Mouse (Mus musculus) yolk sac, embryonic 10.5 days (tissue): ENCODE data around the gene Ascl3.

Experiments used
- DNase-seq: peaks from one replicate; pipeline ENCODE4 v3.0.0-alpha.2; 2017; ENCODE audit warnings: low spot score

The Ascl3 gene

DNA sequence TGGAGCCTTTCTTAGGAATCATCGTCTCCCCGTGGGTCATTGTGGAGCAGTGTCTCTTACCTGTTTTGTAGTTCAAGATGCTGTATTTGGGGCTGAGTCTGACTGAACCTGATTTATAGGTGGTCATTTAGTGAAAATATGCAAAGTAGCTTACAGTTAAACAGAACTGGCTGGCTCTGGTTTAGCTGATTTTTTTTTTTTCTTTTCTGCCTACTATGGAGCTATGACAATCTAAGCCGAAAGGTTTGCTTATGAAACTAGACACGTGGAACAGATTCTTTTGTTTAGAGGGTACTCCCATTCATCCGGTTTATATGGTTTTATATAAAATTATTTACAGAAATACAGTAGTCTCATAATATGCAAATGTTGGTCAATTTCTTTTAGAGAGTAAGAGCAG lies at the start of gene Ascl3:
Gene Ascl3, minus strand, starts transcription at position 101 of the 400 bp plus-strand sequence.
- no peak for DNase-seq

DNA sequence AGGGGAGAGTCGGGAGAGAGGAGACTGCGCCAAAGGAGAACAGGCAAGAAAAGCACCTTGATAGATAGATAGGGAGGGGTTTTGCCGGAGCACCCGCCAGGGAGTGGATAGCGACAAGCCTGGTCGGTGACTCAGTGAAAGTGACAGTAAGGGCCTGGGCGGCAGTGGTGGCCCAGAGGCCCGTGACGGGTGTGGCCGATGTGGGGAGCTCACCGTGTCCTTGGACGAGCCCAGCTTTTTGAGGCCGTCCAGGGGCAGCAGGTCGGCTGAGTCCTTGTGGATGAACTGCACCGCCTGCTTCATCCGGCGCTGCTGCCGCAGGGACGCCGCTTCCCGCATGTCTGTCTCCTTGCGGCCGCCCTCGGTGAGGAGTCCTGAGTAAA lies 49.6 kb upstream of the Ascl3 start:
- no peak for DNase-seq

DNA sequence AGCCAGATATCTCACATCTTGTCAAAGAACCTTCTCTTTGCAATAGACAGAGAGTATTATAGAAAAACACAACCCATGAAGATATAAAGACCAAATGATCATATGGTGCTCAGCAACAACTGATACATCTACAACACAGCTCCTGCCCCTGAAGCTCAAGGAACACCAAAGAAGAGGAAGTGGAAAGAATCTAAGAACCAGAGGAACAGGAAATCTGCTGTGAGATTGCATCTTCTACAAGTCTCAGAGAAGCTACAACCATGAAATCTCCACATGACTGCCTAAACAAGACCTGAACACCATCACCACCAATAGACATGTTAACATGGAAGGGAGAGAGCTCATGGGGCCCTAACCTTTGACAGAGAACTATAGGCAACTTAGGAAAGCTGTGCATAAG lies 40.7 kb upstream of the Ascl3 start:
- DNase-seq = no peak

DNA sequence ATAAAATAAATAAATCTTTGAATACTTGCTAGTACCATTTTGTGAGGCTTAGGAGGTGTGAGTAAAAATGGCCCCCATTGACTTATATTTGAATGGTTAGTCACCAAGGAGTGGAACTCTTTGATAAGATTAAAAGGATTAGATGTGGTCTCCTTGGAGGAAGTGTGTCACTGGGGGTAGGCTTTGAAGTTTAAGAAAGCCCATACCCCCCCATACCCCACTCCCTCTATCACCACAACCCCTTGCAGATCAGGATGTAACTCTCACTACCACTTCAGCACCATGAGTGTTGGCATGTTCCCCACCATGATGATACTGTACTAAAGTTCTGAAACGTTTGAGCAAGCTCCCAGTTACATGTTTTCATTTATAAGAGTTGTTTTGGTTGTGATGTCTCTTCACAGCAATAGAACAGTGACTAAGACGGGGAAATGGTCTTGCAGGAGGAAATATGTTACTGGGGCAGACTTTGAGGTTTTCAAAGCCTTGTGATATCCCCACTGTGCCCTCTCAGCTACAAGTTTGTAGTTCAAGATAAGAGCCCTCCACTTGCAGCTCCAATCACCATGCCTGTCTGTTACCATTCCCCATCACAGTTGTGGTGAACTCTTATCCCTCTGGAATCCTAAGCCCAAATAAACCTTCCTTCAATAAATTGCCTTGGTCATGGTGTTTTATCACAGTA lies 37.3 kb upstream of the Ascl3 start:
- no peak for DNase-seq

DNA sequence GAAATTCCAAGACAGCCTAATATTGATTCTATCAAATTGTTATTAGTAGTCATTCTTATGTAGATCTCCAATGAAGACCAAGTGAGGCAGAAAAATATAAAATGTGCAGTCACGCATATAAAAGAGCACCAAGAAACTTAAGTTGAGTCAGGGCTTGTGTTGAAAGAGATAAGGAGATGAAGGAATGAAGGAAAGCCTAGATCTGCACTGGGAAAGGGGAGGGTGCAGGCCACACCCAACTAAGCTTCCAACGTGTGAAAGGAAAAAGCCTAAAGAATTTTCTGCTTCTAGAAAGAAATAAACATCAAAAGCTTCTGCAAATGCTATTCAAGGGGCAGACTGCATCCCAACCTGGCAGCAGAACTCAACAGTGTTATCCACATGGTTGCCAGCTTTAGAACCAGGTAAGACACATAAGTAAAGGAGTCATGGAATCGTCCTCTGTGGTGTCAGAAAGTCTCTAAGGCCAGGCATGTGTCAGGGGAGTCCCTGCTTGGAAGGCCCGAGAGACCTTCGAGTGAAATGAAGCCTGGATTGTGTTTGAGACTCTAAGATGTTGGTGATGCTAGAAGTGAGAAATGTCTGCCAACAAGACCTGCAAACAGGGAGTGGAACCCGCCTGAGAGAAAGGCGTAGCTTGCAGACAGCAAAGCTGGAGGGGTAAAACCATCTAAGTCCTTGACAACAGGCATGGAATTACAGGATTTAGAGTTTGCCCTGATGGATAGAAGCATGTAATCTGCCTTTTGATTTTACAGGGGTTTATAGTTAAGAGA lies 36.2 kb upstream of the Ascl3 start:
- no peak for DNase-seq

DNA sequence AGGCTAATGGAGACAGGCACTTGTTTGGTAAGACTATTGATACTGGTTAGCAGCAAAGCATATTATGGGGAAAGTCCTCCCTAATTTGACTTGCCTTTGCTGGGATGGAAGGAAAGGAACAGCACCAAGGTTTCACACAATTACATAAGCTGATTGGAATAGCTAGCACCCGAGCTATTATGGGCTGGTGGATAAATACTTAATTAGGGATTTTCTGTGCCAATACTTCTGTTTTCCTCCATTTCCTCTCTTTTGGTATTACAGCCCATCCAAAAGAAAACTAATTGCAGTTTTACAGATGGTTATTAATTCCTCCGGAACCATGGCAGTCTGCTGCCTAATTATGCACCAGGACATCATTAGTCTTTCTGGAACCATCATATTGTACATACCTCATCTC lies 32.5 kb upstream of the Ascl3 start:
- no peak for DNase-seq

DNA sequence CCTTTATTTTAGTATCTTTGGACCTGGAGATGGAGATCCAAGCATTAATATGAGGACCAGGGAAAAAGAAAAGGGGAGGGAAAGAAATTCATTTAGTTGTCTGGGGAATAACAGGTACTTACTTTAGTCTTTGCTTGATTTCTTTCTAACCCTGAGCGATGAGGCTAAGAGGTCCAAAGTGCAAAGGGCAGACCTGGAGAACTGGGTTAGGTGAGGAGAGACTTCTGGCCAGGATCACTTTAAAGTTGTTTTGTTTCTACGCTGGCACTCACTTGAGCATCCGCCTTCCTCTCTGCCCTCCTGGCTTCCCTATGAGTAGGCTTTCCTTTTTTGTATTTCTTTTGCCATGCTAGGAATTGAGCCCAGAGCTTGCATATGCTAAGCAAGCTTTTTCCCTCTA lies 24.8 kb upstream of the Ascl3 start:
- DNase-seq = peak; percentile 35

DNA sequence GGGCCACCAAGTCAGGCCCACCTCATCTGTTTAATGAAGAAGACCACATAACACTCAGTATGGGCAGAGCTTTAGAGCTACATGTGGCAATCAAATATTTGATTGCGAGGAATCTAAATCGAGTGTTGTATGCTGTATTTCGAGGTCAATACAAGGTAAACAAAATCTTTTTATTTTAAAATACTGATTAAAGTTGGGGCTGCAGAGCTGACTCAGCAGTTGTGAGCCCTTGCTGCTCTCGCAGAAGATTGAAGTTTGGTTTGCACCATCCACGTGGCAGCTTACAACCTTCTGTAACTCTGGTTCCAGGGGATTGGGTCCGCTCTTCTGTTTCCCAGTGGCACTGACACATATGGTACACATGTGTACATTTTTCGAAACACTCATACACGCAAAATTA lies 22.5 kb upstream of the Ascl3 start:
- no peak for DNase-seq

DNA sequence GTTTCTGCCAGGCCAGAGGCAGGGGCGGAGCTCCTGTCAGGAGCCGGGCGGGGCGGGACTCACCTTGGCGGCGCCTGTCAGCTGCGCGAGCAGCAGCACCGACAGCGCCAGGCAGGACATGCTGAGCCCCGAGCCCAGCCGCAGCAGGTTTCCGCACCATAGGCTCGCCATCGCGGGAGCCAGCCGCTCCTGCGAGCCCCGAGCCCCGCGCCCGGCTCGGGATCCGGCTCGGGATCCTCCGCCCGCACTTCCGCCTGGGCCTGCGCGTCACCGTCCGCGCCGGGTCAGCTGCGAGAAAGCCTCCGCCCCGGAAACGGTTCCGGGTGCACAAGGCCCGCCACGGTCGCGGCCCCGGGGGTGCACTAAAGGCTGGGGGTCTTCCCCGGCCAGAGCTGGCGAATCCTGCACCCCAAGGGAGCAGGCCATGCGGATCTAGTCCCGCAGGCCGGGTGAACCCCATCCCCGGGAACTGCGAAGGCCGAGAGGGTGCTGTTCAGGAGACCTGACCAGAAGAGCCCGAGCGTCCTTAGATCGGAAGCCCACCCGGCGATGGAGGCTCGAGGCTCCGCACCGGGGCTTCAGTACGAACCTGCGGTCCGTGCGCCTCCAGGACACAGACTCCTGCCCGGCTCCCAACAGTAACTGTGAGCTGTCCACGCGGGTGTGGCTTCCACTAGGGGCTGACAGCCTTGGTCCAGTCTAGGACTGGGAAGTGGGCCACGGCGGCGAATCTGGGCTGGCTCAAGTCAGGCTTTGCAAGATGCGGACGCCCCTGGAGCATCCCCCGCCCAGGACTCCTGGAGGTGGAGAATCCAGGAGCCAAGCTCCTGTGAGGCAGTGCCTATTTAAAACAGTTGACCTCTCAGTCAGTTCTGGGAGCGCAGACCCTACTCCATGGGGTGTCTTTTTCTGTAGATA lies 20.7 kb upstream of the Ascl3 start, which contains the start of gene Tmem9b:
Gene Tmem9b, minus strand, starts transcription at position 868 of the 918 bp plus-strand sequence.
- DNase-seq = peak; percentile 87

DNA sequence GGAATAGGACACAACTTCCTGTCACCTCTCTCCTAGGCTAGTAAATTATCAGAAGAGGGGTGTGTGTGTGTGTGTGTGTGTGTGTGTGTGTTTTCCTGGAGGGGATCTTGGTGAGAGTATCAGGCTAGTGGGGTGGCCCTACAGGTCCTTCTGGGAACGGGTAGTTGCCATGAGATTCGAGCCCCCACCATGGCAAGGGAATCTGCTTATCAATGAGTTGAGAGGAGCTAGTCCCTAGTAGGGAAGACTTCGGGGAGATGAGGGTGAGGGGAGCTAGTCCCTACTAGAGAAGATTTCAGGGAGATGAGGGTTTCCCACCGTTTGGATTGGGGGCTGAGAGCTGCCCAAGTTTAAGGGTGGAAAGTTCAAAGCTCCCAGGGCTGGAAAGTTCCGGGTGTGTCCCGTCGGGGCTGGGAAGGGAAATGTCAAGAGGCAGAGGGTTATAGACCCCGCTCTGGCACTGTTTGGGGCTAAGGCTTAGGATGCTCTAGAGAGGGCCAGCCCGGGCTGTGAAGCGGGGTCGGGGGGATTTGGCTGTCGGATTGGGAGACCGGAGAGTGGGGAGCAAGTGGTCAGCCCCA lies 20.0 kb upstream of the Ascl3 start:
- no peak for DNase-seq

DNA sequence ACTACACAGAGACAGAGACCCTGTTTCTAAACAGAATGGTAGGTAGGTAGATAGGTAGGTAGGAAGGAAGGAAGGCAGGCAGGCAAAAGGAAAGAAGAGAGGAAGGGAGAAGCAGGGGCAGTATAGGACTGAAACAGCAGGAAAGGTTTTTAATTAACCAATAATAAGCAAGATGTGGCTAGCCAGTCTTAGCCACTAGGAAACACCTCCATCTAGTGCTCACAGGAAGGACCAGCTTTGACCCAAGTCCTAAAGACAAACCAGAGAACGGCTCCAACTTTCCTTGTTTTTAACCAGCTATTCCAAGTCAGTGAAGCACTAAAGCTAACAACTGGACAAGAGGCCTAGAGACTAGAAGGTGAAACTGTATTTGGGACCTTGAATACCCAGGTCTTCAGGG lies 16.2 kb upstream of the Ascl3 start:
- DNase-seq = no peak

DNA sequence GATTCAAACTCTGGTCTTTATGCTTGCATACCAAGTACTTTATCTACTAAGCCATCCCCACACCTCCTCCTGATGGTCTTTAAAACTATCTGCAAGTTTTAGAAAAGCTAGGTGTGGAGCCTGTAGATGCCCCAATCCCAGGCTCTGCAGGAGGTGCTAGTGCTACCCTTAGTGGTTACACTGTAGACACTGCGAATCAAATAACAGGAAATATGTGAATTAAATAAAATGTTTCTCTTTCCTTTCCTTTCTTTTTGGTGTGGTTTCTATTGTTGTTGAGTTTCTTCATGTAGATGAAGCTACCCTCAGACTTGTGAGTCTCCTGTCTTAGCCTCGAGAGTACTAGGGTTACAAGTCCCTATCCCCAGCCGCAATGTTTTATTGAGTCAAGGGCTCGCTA lies 10.2 kb upstream of the Ascl3 start:
- no peak for DNase-seq

DNA sequence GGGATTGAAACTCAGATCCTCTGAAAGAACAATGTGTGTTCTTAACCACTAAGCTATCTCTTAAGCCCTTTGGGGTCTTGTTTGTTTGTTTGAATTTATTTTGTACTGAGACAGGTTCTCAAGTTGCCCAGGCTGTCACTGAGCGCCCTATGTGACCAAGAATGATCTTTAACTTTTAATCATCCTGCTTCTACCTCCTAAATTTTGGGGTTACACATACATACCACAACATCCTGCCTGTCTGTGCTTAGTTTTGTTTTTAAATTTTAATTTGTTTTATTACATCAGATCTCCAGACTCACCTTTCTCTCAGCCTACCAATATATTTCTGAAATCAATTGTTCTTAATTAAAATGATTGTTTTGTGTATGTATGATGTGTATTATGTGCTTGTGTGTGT lies 9.5 kb upstream of the Ascl3 start:
- DNase-seq = no peak

DNA sequence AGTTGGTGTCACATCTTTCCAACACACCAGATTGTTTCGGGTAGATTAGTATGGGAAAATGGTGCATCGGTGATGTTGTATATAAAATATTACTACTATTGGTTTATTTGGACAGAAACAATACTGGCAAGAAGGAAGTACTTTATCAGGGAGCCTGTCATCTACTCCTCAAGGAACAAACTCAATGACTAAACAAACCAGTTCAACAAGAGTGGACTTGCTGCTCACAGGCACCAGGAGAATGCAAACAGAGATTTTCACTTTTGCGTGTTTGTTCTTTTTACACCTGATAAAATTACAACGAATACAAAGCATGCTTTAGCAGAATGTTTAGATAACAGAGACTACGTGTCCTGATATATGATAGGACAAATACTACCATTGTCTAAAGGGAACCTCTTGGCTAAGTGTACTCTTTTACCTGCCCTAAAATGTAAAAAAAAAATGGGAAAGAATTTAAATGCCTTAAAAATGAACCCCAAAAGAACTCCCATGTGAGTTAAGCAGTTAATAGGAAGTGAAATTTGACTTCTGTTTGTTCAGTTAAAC lies 8.4 kb upstream of the Ascl3 start:
- DNase-seq = no peak

DNA sequence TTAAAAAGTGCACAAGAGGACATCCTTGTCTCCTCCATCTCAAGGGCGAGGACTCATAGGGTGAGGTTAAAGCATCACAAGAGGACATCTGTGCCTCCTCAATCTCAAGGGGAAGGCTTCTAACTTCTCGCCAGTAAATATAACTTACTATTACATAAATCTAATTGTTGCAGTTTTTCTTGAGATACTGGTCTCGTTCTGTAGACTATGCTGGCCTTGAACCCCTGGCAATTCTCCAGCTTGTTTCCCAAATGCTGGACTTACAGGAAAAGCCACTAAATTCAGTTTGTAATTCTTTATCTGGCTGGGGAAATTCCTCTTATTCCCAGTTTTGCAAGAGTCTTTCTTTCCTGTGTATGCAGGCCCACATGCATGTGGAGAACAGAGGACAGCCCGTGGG lies 3.3 kb upstream of the Ascl3 start:
- DNase-seq = no peak

DNA sequence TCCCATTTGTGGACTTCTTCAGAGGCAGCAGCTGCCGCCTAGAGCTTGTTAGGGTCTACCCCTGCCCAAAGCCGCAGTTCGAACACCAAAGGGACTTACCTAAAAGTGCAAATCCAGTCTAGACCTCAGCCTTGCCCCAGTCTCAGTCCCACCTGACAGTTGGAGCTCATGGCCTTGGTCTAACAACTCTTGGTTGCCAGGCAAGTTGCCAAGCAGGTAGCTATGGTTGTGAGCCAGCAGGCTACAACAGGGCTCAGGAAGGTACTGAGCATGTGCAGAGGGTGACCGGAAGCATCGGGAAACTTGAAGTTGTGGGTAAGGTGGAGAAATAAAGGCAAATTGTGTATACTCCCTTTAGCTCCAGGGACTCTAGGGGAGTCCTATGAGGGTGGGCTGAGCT lies 7.8 kb downstream of the Ascl3 start, which contains the start of gene BC051019:
Gene BC051019, minus strand, starts transcription at position 154 of the 400 bp plus-strand sequence.
- DNase-seq = no peak

DNA sequence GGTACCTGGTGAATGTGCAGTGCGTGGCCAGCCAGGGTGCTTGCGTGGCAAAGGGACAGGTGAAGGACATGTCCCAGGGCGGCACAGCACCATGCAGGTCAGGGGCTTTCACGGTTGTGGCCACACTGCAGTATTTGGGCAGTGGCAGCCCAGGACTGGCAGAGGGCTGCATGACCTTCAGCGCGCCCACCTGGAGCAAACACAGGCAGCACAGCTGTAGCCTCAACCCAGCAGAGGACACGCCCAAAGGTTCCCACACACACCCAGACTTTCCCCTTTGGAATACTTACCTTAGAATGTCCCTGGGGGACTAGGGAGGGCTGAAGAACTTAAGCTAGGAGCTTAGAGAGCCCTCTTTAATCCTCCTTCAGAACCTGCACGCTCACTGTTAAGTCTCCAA lies 8.4 kb downstream of the Ascl3 start:
- no peak for DNase-seq

DNA sequence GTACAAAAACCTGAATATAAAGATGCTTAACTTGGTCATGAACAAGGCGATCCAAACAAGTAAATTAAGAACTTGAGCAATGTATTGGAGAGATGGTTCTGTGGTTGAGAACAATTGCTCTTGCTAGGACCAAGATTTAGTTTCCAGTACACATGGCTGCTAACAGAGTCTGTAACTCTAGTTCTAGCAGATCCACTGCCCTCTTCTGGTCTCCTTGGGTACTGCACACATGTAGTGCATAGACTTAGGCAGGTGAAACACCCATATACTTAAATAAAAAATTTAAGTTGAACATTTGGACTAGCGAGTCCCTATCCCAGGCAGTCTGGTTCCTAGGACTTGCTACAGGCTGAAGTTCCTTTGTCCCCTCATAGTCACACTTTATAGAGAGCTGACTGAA lies 8.9 kb downstream of the Ascl3 start:
- DNase-seq = no peak

DNA sequence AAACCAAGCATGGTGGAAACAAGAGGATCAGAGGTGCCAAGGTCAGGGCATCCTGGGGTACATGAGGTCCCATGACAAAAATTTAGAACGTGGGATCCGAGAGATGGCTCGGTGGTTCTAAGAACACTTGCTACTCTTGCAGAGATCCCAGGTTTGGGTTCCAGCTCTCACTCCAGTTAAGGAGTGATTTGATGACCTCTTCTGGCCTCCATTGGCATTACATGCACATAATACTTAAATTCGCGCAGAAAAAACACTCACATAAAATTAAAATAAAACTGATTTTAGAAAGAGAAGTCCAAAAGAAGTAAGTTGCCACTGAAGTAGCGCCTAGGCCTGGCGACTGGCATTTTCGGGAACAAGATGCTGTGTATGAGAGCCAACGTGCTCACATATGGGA lies 12.2 kb downstream of the Ascl3 start:
- peak; percentile 15 for DNase-seq

DNA sequence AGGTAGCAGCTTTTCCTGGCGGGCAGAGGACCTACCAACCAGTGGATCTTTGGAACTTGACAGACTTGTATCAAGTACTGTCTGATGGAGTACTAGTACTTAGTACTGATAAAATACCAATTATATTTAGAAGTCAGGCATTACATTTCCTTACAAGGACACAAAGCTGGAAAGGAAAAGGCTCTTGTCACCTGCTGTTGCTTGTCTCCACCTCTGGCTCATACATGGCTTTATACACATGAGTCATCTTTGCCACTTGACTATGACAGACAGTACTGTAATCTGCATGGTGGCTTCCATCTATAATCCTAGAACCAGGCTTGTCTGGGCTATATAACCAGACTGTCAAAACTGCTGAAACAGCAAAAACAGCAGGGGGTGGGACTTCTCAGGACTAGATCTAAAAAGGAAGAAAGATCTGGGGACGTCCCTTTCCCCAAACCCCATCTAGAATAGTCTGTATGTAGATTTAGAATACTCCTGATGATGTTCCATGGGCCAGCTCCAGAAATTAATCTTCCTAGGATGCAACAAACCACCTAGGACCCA lies 18.0 kb downstream of the Ascl3 start:
- DNase-seq = no peak

DNA sequence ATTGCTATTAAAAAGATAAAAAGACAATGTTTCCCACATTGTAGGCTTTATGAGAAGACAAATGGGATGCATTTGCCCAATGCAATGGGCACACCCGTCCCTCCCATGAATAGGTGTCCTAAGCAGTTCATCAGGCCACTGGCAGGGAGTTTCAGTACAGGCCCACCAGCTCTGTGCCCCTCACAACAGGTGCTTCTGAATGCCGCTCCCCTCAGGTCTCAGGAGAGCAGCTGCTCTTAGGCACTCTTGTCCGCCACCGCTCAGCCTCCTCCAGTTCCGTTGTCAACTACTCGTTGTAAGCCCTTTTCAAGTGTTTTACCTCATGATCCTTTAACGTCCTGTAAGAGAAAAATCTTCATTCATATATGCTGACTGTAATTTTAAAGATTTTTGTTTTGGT lies 19.3 kb downstream of the Ascl3 start:
- DNase-seq = no peak

DNA sequence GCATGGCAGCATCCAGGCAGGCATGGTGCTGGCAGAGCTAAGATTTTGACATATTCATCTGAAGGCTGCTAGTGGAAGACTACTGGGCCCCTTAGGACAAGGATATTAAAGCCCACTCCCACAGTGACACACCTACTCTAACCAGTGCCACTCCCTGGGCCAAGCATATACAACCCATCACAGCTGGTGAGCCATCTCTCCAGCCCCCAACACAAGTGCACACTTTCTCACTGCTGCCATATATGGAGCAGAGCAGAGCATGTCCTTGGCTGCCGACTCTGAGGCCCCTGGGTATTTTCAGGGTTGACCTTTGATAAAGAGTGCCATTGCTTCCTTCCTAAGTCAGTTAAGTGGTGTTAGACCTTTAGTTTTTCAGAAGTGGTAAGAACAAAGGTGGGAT lies 21.5 kb downstream of the Ascl3 start:
- DNase-seq = no peak
